Mouse (Mus musculus): Measurements from ENCODE around the gene Apba1.

DNA sequence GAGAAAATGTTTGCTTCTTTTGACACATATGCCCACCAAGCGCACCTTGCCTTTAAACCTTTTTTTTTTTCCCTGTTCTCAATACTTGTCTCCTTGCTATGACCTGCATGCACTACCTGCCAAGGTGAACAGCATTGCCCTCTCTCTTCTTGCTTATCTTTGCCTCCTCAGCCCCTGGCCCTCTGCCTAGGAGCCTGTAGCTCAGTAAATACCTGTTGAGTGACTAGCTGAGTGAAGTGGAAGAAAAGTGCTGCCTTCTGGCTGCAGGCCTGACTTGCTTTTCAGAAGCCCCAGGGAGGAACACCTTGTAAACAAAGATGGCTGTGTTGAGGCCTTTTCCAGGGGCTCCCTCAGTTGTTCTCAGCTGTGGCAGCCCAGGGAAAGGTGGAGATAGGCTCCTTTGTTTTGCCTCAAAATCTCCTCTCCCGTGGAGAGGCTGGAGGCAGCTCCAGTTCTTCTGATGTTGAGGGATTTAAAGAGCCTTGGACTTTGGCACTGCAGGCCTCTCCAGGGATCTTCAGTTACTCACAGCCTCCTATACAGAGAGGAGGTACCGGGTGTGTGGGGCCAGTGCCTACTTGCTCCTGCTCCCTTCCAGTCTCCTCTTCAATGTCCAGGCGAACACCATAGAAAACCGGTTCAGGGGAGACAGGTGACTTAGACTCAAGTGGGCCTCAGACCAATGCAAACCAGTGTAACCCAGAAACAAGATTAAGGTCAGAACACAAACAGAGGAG, 209.6 kb downstream of the Apba1 start:
- no peak for TF ChIP-seq CTCF (conservative IDR thresholded peaks at IDR 0.05; ENCODE audit: insufficient read depth, insufficient read length, low read depth, low read length)
- TF ChIP-seq POLR2A (IDR thresholded peaks at IDR 0.05; ENCODE audit: low read depth, low read length) = no peak

All from kidney, adult 2 months (tissue).